Mouse (Mus musculus) lung, postnatal 0 days (tissue): ENCODE measurements around the gene 2010003K11Rik. TPM values are rescaled to one million over a fixed set of nuclear protein-coding genes. Genes with fewer than 3 reads are reported as not detected.

Experiments
- ATAC-seq: fragments of 200-750 bp; cut with Nextera tagmentation; 2 replicates; pipeline ENCODE4 v1.8.0; 2017; ENCODE audit warnings: moderate library complexity
- DNase-seq: peaks from one replicate; pipeline ENCODE4 v3.0.0-alpha.2; 2016; ENCODE audit warnings: low spot score
- H3K27ac ChIP-seq: fragments of 300-500 bp; sonication (generic); 2 replicates; pipeline ENCODE4 v1.5.1; 2014; ENCODE audit warnings: antibody characterized with exemption, mild to moderate bottlenecking, low read length, mixed read lengths
- H3K27me3 ChIP-seq: fragments of 300-500 bp; sonication (generic); replicated peaks from 2 replicates; pipeline ENCODE4 v1.6.1; 2014; ENCODE audit warnings: low read length, mixed read lengths; ENCODE audit not compliant: insufficient read depth
- H3K36me3 ChIP-seq: fragments of 300-500 bp; sonication (generic); 2 replicates; pipeline ENCODE4 v1.6.1; 2014; ENCODE audit warnings: low read length, mixed read lengths; ENCODE audit not compliant: insufficient read depth
- H3K4me1 ChIP-seq: fragments of 300-500 bp; sonication (generic); 2 replicates; pipeline ENCODE4 v1.6.1; 2014; ENCODE audit warnings: antibody characterized with exemption, low read depth, low read length, mixed read lengths; ENCODE audit not compliant: insufficient read depth
- H3K4me2 ChIP-seq: fragments of 300-500 bp; sonication (generic); replicated peaks from 2 replicates; pipeline ENCODE4 v1.6.1; 2014; ENCODE audit warnings: low read depth, mild to moderate bottlenecking, low read length, moderate library complexity, mixed read lengths
- H3K4me3 ChIP-seq: fragments of 300-500 bp; sonication (generic); 2 replicates; pipeline ENCODE4 v1.5.1; 2014; ENCODE audit warnings: low read depth, low read length
- H3K9ac ChIP-seq: fragments of 300-500 bp; sonication (generic); replicated peaks from 2 replicates; pipeline ENCODE4 v1.6.1; 2014; ENCODE audit warnings: low read depth, mild to moderate bottlenecking
- H3K9me3 ChIP-seq: fragments of 300-500 bp; sonication (generic); 2 replicates; pipeline ENCODE4 v1.6.1; 2016; ENCODE audit warnings: low read length, mixed read lengths
- CTCF ChIP-seq: IDR thresholded peaks from 2 replicates; pipeline ENCODE4 v1.5.1; 2016; ENCODE audit warnings: antibody characterized with exemption, mild to moderate bottlenecking
- EP300 ChIP-seq: IDR thresholded peaks from 2 replicates; pipeline ENCODE4 v1.6.1; 2016; ENCODE audit warnings: antibody characterized with exemption, mild to moderate bottlenecking, control low read depth
- WGBS: fragments of 180-500 bp; shearing (Covaris S2); extraction: QIAGEN DNeasy Blood & Tissue Kit; methylation state at CpG from one replicate; pipeline ENCODE4 v1.1.7; 2014; 5-methylcytosine and 5-hydroxymethylcytosine counted together
- polyA plus RNA-seq: library from polyadenylated mRNA; unstranded; fragments of >200 nt; fragmentation: Nextera tagmentation; extraction: Ambion mirVana; gene quantifications from 2 replicates; pipeline ENCODE4 v1.2.1, GENCODE M21; 2015

Gene 2010003K11Rik
- polyA plus RNA-seq, 1 experiment from 2014 or later: 0.20 TPM

DNA sequence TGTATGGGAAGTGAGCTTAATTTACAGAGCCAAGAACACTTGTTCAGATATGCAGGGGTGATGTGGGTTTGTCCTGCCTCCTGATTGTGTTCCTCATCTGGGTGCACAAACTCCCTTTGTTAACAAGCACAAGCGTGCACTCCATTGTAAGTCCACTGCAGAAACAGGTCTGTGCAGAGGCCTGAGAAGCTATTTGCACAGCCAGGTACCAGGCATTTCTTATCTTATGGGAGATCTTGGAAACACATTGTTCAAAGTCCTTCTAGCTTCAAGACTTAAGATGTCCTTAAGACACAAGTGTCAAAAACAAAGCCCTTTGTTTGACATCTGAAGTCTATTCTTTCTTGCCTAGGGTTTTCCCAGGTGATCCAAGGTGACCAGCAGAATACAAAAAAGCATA, 6.4 kb upstream of the 2010003K11Rik start:
- Histone ChIP-seq H3K36me3 (no peaks in the 10 kb centered on the region), H3K27me3 (no peaks in the 10 kb centered on the region), H3K4me2 (no peak overlapping the region), H3K27ac (peak overlapping the region; percentile 6; the same call in 1 of the 2 replicates), H3K9ac (no peak overlapping the region), H3K4me3 (no peak overlapping the region), H3K4me1 (peaks cover 5% of the 10 kb centered on the region; the same call in 1 of the 2 replicates), H3K9me3 (no peaks in the 10 kb centered on the region)
- DNase-seq (peak; percentile 86), ATAC-seq (peak; percentile 86)
- TF ChIP-seq CTCF (no peak), EP300 (peak; percentile 86)
- 67% methylated on average over 1 of the region's 1 CpGs for WGBS

DNA sequence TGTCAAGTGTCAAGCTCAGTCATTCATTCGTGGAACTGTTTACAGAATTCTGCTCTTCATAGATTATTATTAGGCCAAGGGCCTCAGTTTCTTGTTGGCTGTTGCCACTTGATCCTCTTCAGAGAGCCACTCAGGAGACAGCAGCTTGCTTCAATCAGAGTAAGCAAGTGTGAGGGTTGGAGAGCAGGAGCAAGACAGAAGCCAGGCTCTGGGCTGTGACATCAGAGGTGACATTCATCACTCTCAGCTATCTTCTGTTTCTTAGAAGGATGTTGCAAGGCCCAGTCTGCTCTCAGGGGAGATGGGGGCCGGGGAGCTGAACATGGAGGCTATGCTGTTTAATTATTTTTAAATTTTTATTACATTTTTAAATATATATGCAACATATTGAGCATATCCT, 4.3 kb upstream of the 2010003K11Rik start:
- Histone ChIP-seq H3K9ac (no peak overlapping the region), H3K4me3 (no peak overlapping the region), H3K36me3 (no peaks in the 10 kb centered on the region), H3K4me1 (no peaks in the 10 kb centered on the region; the same call in 1 of the 2 replicates), H3K9me3 (no peaks in the 10 kb centered on the region), H3K27me3 (no peaks in the 10 kb centered on the region), H3K4me2 (no peak overlapping the region), H3K27ac (no peak overlapping the region)
- TF ChIP-seq EP300: no peak
- no peak for TF ChIP-seq CTCF
- WGBS: 40% methylated on average over 2 of the region's 2 CpGs
- DNase-seq (peak; percentile 41), ATAC-seq (no peak; the same call in 1 of the 2 replicates)

DNA sequence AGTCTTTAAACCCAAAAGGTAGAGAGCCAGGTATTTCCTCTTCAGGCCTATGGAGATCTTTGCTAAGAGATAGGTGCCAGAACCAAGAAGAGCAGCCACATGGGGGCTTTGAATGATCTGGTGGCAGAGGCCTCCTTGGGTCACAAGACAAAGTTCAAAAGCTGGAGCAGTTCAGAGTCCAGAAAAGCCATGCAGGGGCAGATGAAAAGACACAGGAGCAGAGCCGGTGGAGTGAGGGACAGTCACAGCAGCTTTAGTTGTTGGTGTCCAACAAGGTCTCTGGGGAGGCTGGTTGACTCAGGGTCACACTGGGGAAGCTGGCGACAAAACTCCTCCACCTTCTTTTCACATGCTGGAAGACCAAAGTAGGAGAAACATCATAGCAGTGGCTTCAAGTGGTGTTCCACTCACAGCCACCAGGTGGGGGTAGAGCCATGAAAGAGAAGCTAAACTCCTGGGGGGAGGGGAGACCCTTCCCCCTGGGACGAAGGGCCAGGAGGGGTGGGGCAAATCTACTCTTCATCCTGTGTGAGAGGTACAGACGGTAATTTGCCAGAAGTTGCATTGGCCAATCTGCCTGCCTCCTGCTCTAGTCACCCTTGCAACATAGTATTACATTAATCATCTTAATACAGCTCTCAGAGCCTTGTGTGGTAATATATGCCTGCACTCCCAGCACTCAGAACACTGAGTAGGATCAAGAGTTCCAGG, 965 bp downstream of the 2010003K11Rik start:
- H3K36me3 ChIP-seq: no peaks in the 10 kb centered on the region
- ATAC-seq: peak; percentile 95
- DNase-seq: peak; percentile 97
- H3K4me1 ChIP-seq: no peaks in the 10 kb centered on the region; the same call in 1 of the 2 replicates
- no peaks in the 10 kb centered on the region for H3K27me3 ChIP-seq
- no peak overlapping the region for H3K4me2 ChIP-seq
- no peak overlapping the region for H3K9ac ChIP-seq
- no peaks in the 10 kb centered on the region for H3K9me3 ChIP-seq
- 0 out of 2 replicates have a peak overlapping the region, but pooled peaks have one; percentile 16 for H3K27ac ChIP-seq
- 8% methylated on average over 4 of the region's 4 CpGs for WGBS
- peak; percentile 96 for TF ChIP-seq CTCF
- TF ChIP-seq EP300: peak; percentile 91
- H3K4me3 ChIP-seq: no peak overlapping the region

- Histone ChIP-seq H3K4me2 (no peak overlapping the region), H3K27ac (no peak overlapping the region)
- WGBS: 83% methylated on average over 3 of the region's 3 CpGs
These were observed 1.7 kb downstream of the 2010003K11Rik start for GRCm38 (mm10) chr19:4496535-4497262.

DNA sequence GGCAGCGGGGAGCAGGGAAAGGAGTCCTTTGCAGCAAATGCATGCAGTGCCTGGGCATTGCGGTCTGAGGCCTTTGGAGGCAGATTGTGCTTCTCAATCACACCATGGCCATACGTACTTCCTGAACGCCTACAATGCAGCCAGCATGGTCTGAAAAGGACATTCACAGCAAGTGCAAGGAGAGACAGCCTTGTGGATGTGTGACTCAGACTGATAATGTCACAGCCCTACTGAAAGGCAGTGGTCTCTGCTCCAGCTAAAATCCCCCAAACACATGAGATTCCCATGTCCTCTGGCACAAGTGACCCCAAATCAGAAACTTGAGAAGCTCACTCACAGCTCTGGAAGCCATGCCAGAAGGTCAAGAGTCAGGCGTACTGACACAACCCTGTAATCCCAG, 2.6 kb downstream of the 2010003K11Rik start:
- H3K9ac ChIP-seq: no peak overlapping the region
- H3K9me3 ChIP-seq: no peaks in the 10 kb centered on the region
- H3K27me3 ChIP-seq: no peaks in the 10 kb centered on the region
- no peaks in the 10 kb centered on the region; the same call in 1 of the 2 replicates for H3K4me1 ChIP-seq
- no peak for TF ChIP-seq CTCF
- TF ChIP-seq EP300: no peak
- no peak overlapping the region for H3K4me3 ChIP-seq
- H3K27ac ChIP-seq: no peak overlapping the region
- no peak for DNase-seq
- WGBS: 83% methylated on average over 5 of the region's 5 CpGs
- ATAC-seq: no peak
- H3K36me3 ChIP-seq: no peaks in the 10 kb centered on the region
- no peak overlapping the region for H3K4me2 ChIP-seq

More at GRCm38 (mm10) chr19:4496535-4497262, 1.7 kb downstream of the 2010003K11Rik start:
- Histone ChIP-seq H3K4me3 (no peak overlapping the region), H3K9ac (no peak overlapping the region), H3K27me3 (no peaks in the 10 kb centered on the region), H3K36me3 (no peaks in the 10 kb centered on the region), H3K4me1 (no peaks in the 10 kb centered on the region; the same call in 1 of the 2 replicates), H3K9me3 (no peaks in the 10 kb centered on the region)
- TF ChIP-seq CTCF (no peak), EP300 (no peak)
- DNase-seq: no peak
- no peak for ATAC-seq

DNA sequence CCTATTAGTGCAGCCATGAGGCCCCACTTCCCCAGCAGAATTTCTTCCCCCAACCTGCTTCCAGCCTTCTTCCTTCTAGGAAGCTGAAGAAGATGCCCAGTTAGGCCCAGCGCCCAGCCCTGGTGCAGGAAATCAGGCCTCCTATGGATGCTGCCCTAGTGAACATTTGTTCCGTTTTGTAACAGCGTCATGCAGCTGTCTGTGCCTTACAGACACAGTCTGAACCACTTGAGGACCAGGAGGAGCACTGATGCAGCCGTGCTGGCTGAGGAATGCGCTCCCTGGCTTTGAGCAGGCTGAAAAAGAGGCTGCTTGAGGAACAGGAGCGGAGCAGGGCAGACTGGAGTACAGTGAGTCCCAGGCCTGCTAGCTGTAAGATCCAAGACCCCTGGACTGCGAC, 3.7 kb downstream of the 2010003K11Rik start:
- 54% methylated on average over 7 of the region's 7 CpGs for WGBS
- Histone ChIP-seq H3K9me3 (no peaks in the 10 kb centered on the region), H3K4me1 (no peaks in the 10 kb centered on the region; the same call in 1 of the 2 replicates), H3K36me3 (no peaks in the 10 kb centered on the region), H3K9ac (no peak overlapping the region), H3K4me3 (no peak overlapping the region), H3K27ac (no peak overlapping the region), H3K4me2 (no peak overlapping the region), H3K27me3 (no peaks in the 10 kb centered on the region)
- DNase-seq (no peak), ATAC-seq (no peak)
- TF ChIP-seq CTCF (no peak), EP300 (no peak)
